Mouse (Mus musculus) layer of hippocampus, adult 18-20 months (tissue): ENCODE data around the gene Kcnc2. TPM values are rescaled to one million over a fixed set of nuclear protein-coding genes. Genes with fewer than 3 reads are reported as not detected.

Experiments used
- DNase-seq, 2 experiments: peaks; one replicate each; pipeline ENCODE4 v3.0.0; 2022; ENCODE audit warnings: low spot score in 2 of 2
- total RNA-seq, 2 experiments: library from RNA; stranded (reverse); gene quantifications; 2 replicates each; pipeline ENCODE4 v1.2.3; 2021

Gene Kcnc2
- total RNA-seq, 2 experiments from 2014 or later, result 79.8 to 84.2 TPM

- DNase-seq, result no peak
Measured at GRCm38 (mm10) chr10:112380590-112380989, 109.7 kb downstream of the Kcnc2 start.

DNA sequence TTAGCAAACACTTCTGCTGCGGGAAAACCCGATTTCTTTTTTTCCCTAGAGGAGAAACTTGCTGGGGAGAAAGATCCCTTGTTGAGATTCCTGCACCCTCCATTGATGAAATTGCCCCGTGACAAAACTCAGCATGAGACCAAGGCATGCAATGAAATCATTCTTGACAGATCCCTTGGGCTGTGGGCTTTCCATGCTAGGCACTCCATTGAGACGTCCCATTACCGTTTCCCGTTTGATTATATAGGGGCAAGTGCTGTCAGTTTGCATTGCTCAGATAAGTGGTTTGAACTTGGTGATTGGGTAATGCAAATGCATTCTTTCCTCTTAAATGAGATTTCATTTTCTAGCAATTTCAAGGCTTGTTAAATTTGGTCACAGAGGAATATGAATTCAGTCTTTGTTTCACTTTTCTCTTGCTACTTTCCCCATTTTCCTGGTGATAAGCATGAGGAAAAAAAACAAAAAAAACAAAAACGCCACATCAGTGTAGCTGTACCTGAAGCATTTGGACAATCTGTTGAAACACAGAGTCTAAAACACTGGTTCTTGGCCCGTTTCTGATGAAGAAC is 123.6 kb downstream of the Kcnc2 start:
- DNase-seq, result no peak

DNA sequence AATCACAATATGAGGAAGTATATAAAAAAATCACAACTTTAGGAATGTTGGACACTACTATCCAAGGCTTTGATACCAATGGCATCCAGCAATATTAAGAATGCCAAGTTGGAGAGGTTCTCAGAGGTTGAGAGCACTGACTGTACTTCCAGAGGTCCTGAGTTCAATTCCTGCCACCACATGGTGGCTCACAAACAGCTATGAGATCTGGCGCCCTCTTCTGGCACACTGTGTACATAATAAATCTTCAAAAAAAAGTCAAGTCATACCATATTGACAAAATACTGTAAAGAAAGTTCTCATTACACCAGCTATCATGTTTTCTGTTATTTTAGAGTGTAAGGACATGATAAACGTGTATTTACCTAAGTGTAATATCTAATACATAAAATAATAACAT is 126.3 kb downstream of the Kcnc2 start:
- DNase-seq, result no peak

DNA sequence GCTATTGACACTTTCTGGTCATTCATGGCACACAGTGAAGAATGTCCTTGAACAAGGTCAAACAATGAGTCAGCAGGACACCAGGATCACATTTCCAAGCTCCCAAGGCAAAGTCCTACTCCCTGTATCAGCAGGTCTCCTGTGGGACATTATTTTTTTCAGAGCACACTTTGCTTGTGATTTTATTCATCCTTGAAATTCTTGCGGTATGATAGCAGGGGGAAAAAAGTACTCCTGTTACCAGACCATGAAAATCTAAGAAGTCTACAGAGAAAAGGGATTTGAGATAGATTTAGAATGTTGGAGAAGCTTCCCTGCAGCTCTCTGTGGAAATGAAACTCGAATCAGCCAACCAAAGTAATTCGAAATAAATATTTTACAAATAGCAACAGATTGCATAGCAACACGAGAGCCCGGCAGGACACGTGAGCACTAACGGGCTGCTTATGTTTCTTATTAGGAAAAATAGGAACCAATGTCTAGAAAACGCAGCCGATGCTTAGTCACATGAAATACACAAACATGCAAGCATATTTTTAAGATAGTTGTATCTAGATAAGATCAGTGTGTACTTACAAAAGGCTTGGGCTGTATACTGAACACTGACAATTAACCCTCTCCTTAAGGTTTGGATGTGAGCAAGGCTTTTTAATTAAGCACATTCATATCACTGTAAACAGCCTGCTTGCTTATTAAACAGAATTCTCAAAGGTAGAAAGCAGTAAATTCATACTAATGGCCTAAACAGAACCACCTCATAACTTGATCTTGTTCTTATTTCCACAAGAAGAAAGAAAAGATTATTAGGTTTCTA is 129.9 kb downstream of the Kcnc2 start:
- peak; percentile 6 to 60 for DNase-seq

DNA sequence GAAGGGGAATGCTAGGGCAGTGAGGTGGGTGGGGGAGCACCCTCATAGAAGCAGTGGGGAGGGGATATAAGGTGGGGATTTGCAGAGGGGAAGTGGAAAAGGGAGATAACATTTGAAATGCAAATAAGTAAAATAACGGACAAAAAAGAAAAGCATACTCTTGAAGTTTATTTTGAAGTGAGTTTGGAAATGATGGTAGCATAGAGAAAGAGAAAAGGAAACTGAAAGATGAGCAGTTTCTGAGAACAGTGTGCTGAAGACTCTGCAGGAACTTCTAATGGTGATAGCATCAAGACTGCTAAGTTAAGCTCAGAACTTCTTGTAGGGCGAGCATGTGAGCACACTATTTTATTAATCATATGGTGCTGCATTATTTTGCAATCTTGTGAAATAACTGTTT is 138.6 kb downstream of the Kcnc2 start:
- DNase-seq, result no peak

DNA sequence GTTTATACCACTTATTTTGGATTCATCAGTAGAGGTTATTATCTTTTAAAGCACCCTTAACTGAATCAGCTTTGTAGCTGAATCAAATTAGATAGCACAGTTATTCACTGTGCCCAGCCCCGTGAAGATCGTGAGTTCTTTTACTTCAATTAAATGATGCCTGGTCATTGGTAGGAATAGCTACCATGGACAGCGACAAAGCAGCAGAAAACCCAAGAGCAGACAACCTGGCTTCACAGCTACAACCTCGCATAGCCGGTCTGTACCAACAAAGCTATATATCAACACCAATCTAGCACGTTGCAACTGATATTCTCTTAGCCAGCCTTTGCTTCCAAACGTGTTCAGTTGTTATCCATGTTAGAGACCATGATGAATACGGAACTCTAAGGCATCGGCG is 152.4 kb downstream of the Kcnc2 start:
- DNase-seq, result no peak

DNA sequence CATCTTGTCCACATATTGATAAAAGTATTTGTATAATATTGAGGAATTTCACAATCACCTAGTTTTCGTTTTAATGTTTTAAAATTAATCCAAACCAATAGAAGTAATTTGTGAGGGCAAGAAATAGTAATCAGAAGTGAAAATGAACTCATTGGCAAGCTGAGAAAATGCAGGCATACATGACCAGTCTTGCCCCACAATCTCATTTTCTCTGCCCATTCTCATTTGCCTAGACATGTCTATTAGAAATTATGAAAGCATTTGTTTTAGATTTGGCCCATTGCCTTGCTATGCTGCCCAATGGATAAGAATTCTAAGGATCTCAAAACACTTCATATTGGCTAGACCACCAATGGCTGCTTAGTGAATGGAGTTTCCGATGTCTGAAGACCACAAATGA is 166.0 kb downstream of the Kcnc2 start:
- no peak for DNase-seq

DNA sequence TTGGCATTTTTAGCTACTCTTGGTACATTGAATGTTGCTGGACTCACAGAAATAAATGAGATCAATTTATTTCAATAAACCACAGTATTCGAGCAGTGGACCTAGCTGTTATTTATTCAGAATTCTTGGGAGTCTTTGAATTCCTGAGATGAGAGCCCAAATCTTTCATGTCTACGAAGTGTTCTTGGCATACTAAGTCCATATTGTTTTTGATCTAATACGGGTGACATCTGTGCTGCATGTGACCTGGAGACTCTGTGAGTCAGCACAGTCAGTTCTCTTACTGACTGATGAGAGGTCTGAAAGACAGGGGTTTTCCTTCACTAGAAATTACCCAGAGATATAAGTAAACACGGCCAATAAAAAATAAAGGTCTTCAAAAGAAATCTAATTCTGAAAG is 173.7 kb downstream of the Kcnc2 start:
- no peak for DNase-seq

DNA sequence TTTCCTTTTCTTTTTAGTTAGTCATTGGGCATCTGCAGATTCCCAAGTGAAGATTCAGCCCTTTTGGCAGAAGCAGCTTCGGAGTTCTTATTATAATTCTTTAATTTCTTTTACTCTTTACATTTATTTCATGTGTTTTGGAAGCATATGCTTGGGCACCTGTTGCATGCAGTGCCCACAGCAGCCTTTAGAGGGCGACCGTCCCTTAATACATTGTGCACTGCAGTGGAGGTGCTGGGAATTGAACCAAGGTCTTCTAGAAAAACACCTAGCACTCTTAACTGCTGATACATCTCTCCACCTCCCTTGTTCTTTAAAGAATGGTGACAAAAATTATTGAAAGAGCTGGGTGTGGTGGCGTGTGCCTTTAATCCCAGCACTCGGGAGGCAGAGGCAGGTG is 180.0 kb downstream of the Kcnc2 start:
- DNase-seq, result no peak

- peak; percentile 45 to 68 for DNase-seq
Measured at GRCm38 (mm10) chr10:112468689-112469384, 197.9 kb downstream of the Kcnc2 start.

GRCm38 (mm10) chr10:112474122-112474810 is 203.3 kb downstream of the Kcnc2 start:
- DNase-seq, result no peak

DNA sequence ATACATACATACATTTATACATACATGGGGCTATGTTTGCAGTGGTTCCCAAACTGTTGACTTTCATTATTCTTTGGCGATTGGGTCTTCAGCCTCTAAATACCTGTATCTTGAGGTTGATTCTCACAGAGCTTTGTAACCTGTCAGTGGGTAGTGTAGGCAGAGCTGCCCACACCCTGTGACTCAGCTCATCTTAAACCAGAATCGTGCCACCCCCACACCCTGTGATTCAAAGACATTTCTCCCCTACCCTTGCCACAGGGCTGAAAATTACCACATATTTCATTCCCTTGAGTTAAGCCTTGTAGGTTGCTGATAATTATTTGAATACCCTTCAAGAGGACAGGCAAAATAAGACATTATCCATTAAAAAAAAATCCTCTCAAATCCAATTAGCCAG is 210.5 kb downstream of the Kcnc2 start:
- peak in 1 of 2 experiments; percentile 24 for DNase-seq

DNA sequence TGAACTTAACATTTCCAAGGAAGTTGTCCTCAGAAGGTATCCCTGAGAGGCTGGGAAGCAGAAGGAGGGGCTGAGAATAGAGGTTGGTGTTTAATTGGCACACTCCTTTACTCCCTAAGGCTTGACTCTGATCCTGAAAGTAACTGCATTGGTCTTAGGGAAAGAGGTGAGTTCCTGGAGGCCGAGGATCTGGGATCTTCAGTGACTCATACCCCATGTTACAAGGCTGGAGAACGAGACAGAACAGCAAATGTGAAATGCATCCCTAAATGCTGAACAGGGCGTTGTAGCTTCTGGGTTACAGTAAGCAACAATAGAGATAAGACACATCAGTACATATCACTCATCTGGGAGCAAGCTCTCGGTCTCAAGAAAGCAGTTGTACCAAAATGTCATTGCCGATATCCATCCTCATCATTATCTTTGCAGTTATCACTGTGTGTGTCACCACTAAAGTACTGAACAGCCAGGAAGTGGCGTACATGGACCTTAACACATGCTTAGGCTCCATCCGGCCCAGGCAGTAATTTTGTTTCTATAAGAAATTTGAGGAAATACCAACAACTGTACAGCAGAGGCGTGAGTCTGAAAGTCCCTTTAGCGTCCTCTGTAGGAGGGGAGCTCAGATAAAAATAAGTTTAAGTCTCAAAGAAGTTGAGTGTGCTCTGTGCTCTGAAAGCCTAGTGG is 211.1 kb downstream of the Kcnc2 start:
- no peak for DNase-seq

DNA sequence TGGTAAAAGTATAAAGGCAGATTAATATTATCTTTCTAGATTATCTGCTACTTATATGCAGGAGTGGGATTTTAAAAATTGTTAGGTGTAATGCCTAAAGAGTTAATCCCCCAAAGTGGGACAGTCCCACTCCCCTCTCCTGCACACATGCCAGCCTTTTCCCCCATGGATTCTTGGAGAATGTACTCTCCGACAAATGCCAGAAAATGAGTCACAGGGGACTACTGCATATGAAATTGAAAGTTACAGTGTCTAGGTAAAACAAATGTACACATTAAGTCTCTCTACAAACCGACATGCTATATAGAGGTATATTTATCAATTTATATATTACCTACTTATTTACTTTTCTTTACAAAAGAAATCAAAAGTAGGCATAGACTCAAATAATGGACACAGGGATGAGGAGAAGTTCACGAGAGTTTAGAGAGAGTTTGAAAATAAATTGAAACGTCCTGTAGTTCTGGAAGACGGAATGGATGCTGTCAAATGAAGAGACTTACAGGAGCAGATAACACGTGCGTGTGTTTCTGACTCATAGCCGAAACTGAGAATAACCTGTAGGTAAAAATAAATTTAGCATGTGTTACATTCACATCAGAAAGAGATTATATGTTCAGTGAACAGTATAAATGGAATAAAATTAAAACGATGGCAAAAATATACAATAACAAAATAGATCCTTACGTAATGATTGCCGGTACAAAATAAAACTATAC is 213.6 kb downstream of the Kcnc2 start:
- no peak for DNase-seq

GRCm38 (mm10) chr10:112485819-112486218 is 214.9 kb downstream of the Kcnc2 start:
- DNase-seq, result no peak

DNA sequence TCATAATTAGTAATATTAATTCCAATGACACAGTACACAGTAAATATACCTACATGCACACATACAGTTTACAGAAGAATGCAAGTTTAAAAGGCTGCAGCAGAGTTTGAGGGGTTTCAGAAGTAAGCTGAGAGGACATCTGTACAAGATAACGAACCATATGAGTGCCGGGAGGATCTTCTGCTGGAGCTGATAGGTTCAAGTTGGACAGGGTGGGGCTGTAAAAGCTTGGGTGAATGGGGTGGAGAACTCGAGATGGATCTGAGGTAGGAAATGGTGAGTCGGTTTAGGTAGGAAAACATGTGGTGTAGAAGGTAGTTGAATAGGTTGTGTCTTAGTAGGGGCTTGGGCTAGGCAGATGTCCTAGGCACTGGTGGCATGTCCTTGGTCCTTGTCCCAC is 217.8 kb downstream of the Kcnc2 start:
- no peak for DNase-seq
